Mouse (Mus musculus) c-Kit-positive CD71-positive TER-119-negative erythroid progenitor cells, embryonic 14.5 days (primary cell): Measurements from ENCODE around the gene Ripk4.

Experiments used
- DNase-seq: peaks from one replicate; pipeline ENCODE4 v3.0.0-alpha.2; 2013; ENCODE audit warnings: low read depth

Gene Ripk4

GRCm38 (mm10) chr16:97763061-97763989 is at the start of gene Ripk4:
Gene Ripk4 (minus strand): TSS chr16:97763787.
- DNase-seq = no peak

- DNase-seq = no peak
Measured at GRCm38 (mm10) chr16:97808881-97809280, 45.3 kb upstream of the Ripk4 start.

GRCm38 (mm10) chr16:97805646-97806045 is 42.1 kb upstream of the Ripk4 start:
- DNase-seq = no peak

- DNase-seq = peak; percentile 40
Measured at GRCm38 (mm10) chr16:97804680-97805547, 41.3 kb upstream of the Ripk4 start.

GRCm38 (mm10) chr16:97797950-97798869 is 34.6 kb upstream of the Ripk4 start:
- no peak for DNase-seq

- no peak for DNase-seq
Measured at GRCm38 (mm10) chr16:97797212-97797611, 33.6 kb upstream of the Ripk4 start.

DNA sequence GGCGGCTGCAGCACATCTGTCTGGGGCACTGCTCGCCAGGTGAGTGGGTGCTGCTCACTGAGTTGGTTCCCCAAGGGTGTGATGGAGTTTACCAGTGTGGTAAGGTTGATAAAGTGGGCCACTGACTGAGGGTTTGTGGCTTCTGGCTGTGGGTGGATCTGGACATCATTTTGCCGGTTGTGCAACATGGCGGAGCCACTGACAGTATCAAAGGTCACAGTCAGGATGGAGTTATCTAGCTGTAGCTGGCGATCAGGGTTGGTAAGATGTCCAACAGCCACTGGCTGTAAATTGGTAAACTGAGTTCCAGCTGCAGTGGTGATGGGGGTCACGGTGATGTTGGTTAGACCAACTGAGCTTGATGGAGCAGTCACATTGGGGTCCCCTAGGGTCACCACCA is 30.7 kb upstream of the Ripk4 start:
- no peak for DNase-seq

- DNase-seq = no peak
Measured at GRCm38 (mm10) chr16:97783057-97783456, 19.5 kb upstream of the Ripk4 start.

GRCm38 (mm10) chr16:97778353-97779025 is 14.9 kb upstream of the Ripk4 start:
- DNase-seq = peak; percentile 30

DNA sequence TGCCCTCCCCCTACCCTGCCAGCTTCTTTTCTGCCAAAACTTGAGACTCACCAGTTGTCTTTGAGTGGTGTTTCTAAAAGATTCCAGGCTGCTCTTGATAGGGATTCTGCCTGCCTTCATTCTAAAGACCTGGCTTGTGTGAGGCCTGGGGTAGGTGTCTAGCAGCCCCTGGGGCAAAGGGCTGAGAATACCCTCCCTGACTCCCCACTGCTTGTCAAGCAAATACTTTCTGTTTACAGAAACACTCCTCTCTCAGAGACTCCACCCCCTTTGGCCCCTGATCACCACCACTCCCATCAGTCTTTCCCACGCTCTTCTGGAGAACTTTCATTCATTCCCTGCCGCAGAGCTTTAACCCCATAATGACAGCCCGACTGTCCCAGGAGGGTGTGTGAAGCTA is 2.9 kb upstream of the Ripk4 start:
- DNase-seq = no peak

DNA sequence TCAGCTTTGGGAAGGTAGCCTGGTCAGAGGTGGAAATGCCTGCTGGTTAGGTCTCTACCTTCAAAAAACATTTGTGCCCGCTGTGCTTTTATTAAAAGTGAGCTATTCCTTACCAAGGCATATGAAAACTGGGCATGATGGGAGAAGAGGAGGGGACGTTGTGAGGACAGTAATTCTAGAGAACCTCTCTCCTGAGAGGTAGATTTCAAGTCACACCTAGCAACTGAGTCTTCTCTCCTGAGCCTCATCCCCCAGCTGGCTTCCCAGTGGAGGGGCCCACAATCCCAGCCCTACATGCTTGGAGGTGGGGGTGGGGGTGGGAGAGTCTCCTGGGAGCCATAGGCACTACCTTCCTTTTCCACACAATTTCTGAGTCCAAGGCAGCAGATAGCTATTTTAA is 1.0 kb upstream of the Ripk4 start:
- no peak for DNase-seq

GRCm38 (mm10) chr16:97763990-97764340 is 378 bp upstream of the Ripk4 start:
- DNase-seq = no peak

DNA sequence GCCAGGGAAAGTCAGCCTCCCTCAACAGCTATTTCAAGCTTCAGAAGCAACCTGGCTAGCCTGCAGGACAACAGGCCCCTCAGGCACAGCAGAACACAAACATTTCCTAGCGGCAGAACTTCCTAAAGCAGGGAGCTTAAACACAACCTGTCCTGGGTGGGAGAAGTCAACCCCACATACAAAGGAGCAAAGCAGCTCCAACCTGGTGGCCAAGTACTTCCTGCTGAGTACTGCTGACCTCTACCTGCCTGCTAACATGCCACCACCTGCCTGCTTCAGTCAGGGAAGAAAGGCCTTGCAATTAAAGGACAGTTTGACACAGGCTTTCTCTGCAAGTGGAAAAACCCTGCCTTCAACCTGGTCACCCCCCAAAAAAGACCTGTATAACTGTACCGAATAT is 1.8 kb downstream of the Ripk4 start:
- no peak for DNase-seq

GRCm38 (mm10) chr16:97759681-97760080 is 3.9 kb downstream of the Ripk4 start:
- no peak for DNase-seq

GRCm38 (mm10) chr16:97758288-97758687 is 5.3 kb downstream of the Ripk4 start:
- no peak for DNase-seq

DNA sequence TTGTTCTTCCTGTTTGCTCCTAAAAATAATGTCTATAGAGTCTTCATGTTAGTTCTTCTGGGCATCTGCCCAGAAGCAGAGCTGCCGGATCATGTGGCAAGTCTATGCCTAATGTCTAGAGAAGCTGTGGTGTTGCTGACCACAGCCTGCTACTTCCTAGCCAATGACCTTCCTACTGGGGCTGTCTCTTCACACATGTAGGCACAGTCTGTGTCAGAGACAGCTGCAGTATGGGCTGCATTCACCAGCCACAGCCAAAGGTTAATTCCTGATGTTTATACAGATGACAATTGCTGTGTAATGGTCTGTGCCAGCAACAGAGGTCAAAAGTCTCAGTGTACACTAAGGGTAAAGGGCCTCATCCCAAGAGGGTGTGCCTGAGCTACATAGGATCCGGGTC is 7.1 kb downstream of the Ripk4 start:
- DNase-seq = no peak

DNA sequence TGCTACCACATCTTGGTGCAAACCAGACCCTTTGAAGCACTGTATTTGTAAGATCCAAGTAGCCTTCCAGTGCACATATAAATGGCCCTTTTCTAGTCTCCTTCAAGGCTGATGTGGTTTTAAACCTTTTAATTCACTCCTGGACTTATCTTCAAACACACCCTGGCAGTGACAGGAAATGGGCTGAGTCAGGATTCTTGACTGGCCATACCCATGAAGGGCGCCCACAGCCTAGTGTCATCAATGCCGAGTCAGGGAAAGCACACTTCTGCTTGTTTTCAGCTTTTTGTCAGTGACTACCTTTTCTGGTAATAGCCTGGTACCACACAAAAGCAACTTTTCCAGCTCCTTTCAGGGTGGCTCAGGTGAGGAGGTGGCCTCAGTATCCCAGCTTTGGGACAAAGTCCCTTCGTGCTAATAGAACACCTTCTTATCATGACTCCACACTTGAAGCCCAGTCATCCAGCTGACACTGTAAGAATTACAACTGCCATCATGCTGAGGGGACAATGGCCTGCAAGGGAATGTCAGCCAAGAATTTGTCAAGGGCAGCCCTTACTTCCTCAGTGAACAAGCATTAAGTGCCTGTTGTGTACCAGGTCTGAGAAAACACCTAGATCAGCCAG is 11.2 kb downstream of the Ripk4 start:
- no peak for DNase-seq

GRCm38 (mm10) chr16:97751884-97752283 is 11.7 kb downstream of the Ripk4 start:
- no peak for DNase-seq

DNA sequence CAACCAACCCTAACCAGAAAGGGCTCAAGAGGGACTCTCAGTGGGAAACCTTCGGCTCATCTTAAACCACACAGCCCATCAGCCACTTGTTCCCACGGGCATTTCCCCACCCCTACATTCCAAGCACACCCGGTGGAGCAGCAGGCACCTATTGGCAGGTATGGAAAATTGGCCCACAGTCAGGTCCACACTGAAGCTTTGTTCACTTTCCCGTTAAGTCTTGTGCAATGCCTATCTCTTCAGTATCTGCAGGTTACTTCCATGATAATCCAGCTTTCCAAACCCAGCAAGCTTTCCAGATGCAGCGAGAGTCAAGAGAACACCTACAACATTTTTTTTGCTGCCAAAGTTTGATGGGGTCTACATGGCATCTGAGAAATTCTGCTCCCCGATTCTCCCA is 15.2 kb downstream of the Ripk4 start:
- DNase-seq = no peak

DNA sequence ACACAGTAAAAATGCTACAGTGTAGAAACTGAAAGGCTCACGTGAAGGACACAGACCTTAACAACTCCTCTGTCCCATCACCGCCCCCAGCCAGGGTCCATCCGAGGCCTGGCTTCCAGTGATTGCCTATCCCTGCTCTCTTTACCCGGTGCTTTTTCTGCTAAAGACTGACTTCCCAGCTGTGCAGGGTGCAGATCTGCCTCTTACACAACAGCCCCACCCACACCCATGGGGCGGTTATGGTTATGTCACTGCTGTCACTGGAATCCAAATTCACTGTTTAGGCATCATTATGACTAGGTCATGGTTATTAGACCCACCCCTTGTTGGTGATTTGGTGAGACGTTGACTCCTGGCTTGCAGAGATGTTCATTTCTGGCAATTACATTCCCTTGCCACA is 25.6 kb downstream of the Ripk4 start:
- no peak for DNase-seq

DNA sequence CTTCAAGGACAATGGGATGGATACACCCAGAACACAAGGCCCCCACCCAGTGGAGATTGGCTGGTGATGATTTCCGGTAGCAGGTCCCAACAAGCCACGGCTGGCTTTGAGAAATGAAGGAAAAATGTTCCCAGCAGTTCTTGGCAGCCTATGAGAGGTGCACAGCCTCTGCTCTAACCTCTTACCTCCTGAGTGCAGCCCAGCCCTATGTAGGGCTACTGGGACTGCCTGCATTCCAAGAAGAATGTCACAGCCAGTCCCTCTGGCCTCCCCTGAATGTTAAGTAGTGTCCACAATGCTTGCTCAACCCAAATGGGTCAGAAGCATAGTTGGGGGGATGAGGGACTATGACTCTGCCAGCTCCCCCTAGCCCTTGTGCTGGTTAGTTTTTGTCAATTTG is 27.0 kb downstream of the Ripk4 start:
- no peak for DNase-seq
